Mouse (Mus musculus): ENCODE data around the gene Ninj2.

- TF ChIP-seq CTCF (IDR thresholded peaks at IDR 0.05; ENCODE audit: insufficient read depth, low read length) (no peak), POLR2A (IDR thresholded peaks at IDR 0.05; ENCODE audit: borderline replicate concordance, extremely low read depth, low read depth, low read length) (no peak)
Observed at GRCm38 (mm10) chr6:120172294-120173017, 79.3 kb downstream of the Ninj2 start.

All from lung, adult 2 months (tissue).